Mouse (Mus musculus) lung, adult 2 months (tissue): ENCODE results near the gene Tsacc. TPM values are rescaled to one million over a fixed set of nuclear protein-coding genes. Genes with fewer than 3 reads are reported as not detected.
"Not testable (repeated sequence)": the region's sequence is repeated elsewhere in the genome, so short reads cannot be mapped to it uniquely, and the experiment has no call there.

Experiments
- DNase-seq: peaks from one replicate; pipeline ENCODE4 v3.0.0; 2022
- H3K4me1 ChIP-seq: fragments of 200-500 bp; 2 replicates; pipeline ENCODE4 v1.6.1; 2011; ENCODE audit warnings: low read length; ENCODE audit not compliant: control insufficient read depth, insufficient read depth
- H3K4me3 ChIP-seq: fragments of 200-500 bp; replicated peaks from 2 replicates; pipeline ENCODE3; 2011; ENCODE audit warnings: low read depth, mild to moderate bottlenecking, control low read depth, low read length; ENCODE audit errors: extremely low read depth
- CTCF ChIP-seq: fragments of 200-500 bp; IDR thresholded peaks from 2 replicates; pipeline ENCODE4 v1.5.1; 2011; ENCODE audit warnings: mild to moderate bottlenecking, low read length, control low read depth; ENCODE audit not compliant: insufficient read depth
- POLR2A ChIP-seq: fragments of 200-500 bp; IDR thresholded peaks from 2 replicates; pipeline ENCODE4 v1.6.1; 2011; ENCODE audit warnings: low read depth, mild to moderate bottlenecking, control low read depth, low read length, borderline replicate concordance; ENCODE audit errors: extremely low read depth
- WGBS: fragments of 180-500 bp; shearing (Covaris S2); methylation state at CpG from one replicate; pipeline ENCODE4 v1.1.7; 2018; 5-methylcytosine and 5-hydroxymethylcytosine counted together
- polyA plus RNA-seq: library from polyadenylated mRNA; depleted of rRNA; stranded (reverse); fragments of >200 nt; gene quantifications from 2 replicates; pipeline ENCODE4 v1.2.3, GENCODE M21; 2012

Tsacc gene
- polyA plus RNA-seq, 1 experiment, result 3.3 TPM

DNA sequence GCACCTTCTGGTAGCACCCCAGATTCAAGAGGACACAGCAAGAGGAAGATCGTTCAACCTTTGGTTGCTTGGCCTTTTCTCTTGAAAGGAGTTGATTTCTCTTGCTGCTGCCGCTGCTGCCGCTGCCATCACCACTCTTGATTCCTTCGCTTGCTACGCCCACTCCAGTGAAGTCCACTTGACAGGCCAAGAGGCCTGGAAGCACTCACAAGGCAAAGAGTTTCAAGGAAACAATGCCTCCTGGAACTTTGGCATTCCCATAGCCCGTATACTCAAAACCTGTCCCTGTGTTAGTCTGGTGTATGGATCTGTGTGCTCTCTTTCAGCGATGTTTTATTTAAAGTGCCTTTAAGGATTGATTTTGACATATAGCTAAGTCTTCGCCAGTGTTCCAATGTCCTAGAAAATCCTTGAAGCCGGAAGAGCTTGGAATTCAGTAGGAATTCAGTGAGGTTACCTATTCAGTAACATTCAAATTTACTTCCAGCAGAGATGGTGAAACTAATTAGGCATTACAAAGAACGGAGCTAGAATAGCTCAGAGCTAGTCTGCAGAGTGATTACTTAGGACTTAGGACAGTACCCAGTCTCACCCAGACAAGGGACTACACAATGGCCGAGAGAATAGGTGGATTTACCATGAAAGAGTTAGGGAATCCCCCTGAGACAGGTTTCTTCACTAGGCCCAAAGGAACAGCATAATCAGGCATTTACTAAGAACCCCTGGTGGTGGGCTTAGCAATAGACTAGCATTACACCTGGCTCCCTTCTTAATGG, 15.5 kb downstream of the Tsacc start:
- peak overlapping the region; percentile 8 for H3K4me3 ChIP-seq
- TF ChIP-seq POLR2A, result peak; percentile 48; the same call in 1 of the 2 replicates
- DNase-seq, result peak; percentile 68
- 64% methylated on average over 11 of the region's 11 CpGs for WGBS
- H3K4me1 ChIP-seq, result not testable (repeated sequence)

DNA sequence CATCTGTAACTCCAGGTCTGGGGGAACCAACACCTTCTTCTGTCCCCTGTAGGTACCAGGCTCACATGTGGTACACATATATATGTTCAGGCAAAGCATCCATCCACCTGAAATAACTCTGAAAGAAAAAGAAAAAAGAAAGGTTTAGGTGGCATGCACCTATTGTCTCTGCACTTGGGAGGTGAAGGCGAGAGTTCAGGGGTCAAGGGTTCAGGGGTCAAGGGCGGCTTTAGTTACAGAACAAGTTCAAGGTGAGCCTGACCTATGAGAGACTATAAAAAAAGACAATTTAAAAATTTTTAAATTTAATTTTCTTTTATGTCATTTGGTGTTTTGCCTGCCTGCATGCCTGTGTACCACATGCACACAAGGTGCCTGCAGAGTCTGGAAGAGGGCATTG, 16.8 kb downstream of the Tsacc start:
- TF ChIP-seq CTCF, result no peak
- TF ChIP-seq POLR2A, result no peak
- Histone ChIP-seq H3K4me1 (0 out of 2 replicates have a peak, but pooled peaks cover 2% of the 10 kb centered on the region), H3K4me3 (no peak overlapping the region)
- DNase-seq, result no peak
- 86% methylated on average over 2 of the region's 2 CpGs for WGBS

DNA sequence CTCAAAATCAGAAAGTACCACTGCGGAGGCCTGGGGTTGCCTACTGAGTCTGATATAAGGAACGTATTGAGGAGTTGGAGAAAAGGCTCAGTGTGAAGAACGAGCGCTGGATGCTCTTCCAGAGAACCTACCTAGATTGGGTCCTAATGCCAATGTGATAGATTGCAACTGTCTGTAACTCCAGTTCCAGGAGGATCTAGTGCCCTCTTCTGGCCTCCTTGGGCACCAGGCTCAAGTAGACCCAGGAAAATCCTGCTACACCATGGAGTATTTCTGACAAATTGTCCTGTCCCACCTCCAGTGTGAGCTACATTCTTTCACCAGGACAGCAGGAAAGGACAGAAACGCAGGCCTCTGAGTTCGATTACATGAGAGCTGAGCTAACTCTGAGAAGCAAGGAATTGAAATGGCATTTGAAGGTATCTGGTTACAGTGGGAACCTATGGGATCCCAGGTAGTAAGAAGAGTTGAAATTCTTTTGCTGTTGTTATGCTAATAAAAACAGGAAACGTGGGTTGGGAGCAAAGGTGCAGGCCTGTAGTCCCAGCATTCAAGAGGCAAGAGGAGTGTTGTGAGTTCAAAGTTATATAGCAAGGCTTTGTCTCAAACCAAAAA, 20.2 kb downstream of the Tsacc start:
- WGBS, result 43% methylated on average over 7 of the region's 7 CpGs
- TF ChIP-seq POLR2A (no peak), CTCF (peak; percentile 55)
- peak; percentile 23 for DNase-seq
- no peak overlapping the region for H3K4me3 ChIP-seq
- H3K4me1 ChIP-seq, result no peaks in the 10 kb centered on the region

DNA sequence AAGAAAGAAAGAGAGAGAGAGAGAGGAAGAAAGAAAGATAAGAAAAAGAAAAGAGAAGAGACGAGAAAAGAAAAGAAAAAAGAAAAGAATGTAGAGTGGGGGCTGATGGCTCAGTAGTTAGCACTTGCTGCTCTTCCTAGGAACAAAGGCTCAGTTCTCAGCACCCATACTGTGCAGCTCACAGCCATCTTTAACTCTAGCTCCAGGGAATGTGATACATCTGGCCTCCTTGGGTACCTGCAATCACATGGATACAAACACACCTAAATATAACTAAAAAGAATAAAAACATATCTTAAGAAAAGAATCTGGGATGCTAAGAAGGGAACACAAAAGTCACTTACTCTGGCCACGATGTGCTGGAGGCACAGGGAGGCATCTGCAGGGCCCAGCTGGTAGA, 20.7 kb downstream of the Tsacc start:
- Histone ChIP-seq H3K4me3 (no peak overlapping the region), H3K4me1 (no peaks in the 10 kb centered on the region)
- WGBS, result 78% methylated on average over 2 of the region's 2 CpGs
- DNase-seq, result no peak
- TF ChIP-seq CTCF (no peak), POLR2A (no peak)

- no peak for TF ChIP-seq POLR2A
- TF ChIP-seq CTCF, result no peak
- Histone ChIP-seq H3K4me3 (no peak overlapping the region), H3K4me1 (no peaks in the 10 kb centered on the region)
- DNase-seq, result no peak
- WGBS, result 96% methylated on average over 4 of the region's 4 CpGs
Measured at GRCm38 (mm10) chr3:88274002-88274401, 22.8 kb downstream of the Tsacc start.

DNA sequence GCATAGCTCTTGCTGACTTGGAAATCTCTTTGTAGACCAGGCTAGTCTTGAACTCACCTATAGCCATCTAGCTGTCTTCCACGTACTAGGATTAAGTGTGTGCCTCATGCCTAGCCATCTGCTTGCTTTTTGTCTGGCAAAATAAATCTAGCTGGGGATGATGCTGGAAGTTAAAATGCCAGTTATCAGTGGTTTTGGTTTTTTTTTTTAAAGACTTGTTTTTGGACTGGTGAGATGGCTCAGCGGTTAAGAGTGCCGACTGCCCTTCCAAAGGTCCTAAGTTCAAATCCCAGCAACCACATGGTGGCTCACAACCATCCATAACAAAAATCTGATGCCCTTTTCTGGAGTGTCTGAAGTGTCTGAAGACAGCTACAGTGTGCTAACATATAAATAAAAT, 24.9 kb downstream of the Tsacc start:
- Histone ChIP-seq H3K4me3 (no peak overlapping the region), H3K4me1 (no peaks in the 10 kb centered on the region)
- DNase-seq, result no peak
- TF ChIP-seq CTCF (no peak), POLR2A (no peak)
- 90% methylated on average over 3 of the region's 3 CpGs for WGBS

DNA sequence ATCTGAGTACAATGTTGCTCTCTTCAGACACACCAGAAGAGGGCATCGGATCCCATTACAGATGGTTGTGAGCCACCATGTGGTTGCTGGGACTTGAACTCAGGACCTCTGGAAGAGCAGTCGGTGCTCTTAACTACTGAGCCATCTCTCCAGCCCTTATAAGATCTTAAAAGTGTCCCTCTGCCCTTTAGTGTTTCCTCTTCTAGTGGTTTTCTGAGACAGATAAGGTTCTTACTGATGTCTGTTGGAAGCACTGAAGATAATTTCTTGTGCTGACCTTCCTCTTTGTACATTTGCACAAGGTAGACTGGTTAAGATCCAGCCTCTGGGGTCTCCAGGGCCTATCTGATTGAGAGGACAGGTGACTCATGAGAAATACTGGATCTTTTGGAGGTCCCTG, 25.5 kb downstream of the Tsacc start:
- not testable (repeated sequence) for H3K4me3 ChIP-seq, DNase-seq, H3K4me1 ChIP-seq
- 92% methylated on average over 2 of the region's 2 CpGs for WGBS

DNA sequence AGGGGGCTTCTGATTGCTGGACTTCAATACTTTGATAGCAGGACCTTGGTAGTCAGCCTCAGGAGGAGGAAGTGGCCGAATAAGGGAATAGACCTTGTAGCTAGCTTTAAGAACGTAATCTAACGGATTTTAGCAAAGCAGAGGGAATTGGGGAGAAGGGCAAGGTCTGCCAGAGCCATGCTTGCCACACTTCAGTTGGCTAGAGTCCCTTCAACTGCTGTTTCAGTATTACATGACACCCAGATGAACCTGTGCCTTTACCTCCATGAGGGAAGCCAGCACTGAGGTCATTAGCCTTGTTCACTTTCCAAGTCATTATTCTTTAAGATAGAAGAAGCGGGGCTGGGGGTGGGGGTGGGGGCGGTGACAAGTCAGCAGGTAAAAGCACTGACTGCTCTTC, 27.8 kb downstream of the Tsacc start:
- WGBS, result 82% methylated on average over 5 of the region's 5 CpGs
- TF ChIP-seq CTCF (no peak), POLR2A (no peak)
- Histone ChIP-seq H3K4me3 (no peak overlapping the region), H3K4me1 (no peaks in the 10 kb centered on the region)
- no peak for DNase-seq

- H3K4me1 ChIP-seq, DNase-seq, H3K4me3 ChIP-seq: not testable (repeated sequence)
- 60% methylated on average over 6 of the region's 6 CpGs for WGBS
Measured at GRCm38 (mm10) chr3:88268014-88268413, 28.8 kb downstream of the Tsacc start.

DNA sequence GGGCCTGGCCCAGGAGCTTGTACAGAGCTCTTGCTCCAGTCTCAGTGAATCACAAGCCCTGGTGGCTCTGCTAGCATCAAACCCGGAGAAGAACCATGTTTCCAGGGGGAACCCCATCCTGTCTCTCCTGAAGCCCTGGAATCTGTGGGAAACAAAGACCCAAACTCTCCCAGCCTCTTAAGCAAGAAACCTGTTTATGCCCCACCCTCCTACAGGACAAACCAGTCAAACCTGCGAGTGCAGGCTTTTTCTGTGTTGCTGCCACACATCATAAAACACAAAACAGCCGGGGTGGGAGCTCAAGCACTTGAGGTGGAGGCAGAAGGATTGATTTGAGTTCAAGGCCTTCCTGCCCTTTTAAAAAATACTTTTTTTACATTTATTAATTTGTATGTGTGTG, 34.5 kb downstream of the Tsacc start:
- DNase-seq, result no peak
- H3K4me3 ChIP-seq, result no peak overlapping the region
- no peak for TF ChIP-seq POLR2A
- TF ChIP-seq CTCF, result no peak
- no peaks in the 10 kb centered on the region for H3K4me1 ChIP-seq
- 56% methylated on average over 3 of the region's 3 CpGs for WGBS
